Mouse (Mus musculus) kidney, embryonic 16.5 days (tissue): ENCODE measurements around the gene Rpl11. TPM values are rescaled to one million over a fixed set of nuclear protein-coding genes. Genes with fewer than 3 reads are reported as not detected.

Source experiments
- ATAC-seq: fragments of 200-750 bp; cut with Nextera tagmentation; 2 replicates; pipeline ENCODE4 v1.8.0; 2017; ENCODE audit warnings: moderate TSS enrichment; ENCODE audit not compliant: low FRiP score, low TSS enrichment
- H3K27ac ChIP-seq: fragments of 300-500 bp; sonication (generic); 2 replicates; pipeline ENCODE4 v1.5.1; 2014; ENCODE audit warnings: low read length
- H3K27me3 ChIP-seq: fragments of 300-500 bp; sonication (generic); 2 replicates; pipeline ENCODE4 v1.6.1; 2014; ENCODE audit warnings: low read length, control low read depth, mixed read lengths; ENCODE audit not compliant: insufficient read depth
- H3K36me3 ChIP-seq: fragments of 300-500 bp; sonication (generic); 2 replicates; pipeline ENCODE4 v1.6.1; 2014; ENCODE audit warnings: low read length, control low read depth, mixed read lengths; ENCODE audit not compliant: insufficient read depth
- H3K4me1 ChIP-seq: fragments of 300-500 bp; sonication (generic); 2 replicates; pipeline ENCODE4 v1.6.1; 2014; ENCODE audit warnings: low read length, control low read depth, mixed read lengths; ENCODE audit not compliant: insufficient read depth
- H3K4me2 ChIP-seq: fragments of 300-500 bp; sonication (generic); replicated peaks from 2 replicates; pipeline ENCODE4 v1.6.1; 2014; ENCODE audit warnings: low read depth, low read length
- H3K4me3 ChIP-seq: fragments of 300-500 bp; sonication (generic); 2 replicates; pipeline ENCODE4 v1.5.1; 2014; ENCODE audit warnings: mild to moderate bottlenecking, low read length
- H3K9ac ChIP-seq: fragments of 300-500 bp; sonication (generic); replicated peaks from 2 replicates; pipeline ENCODE4 v1.6.1; 2014; ENCODE audit warnings: low read length
- H3K9me3 ChIP-seq: fragments of 300-500 bp; sonication (generic); 2 replicates; pipeline ENCODE4 v1.6.1; 2016; ENCODE audit warnings: low read length, control low read depth
- WGBS: fragments of 180-500 bp; shearing (Covaris S2); extraction: QIAGEN DNeasy Blood & Tissue Kit; methylation state at CpG from one replicate; pipeline ENCODE4 v1.1.7; 2014; 5-methylcytosine and 5-hydroxymethylcytosine counted together
- polyA plus RNA-seq: library from polyadenylated mRNA; unstranded; fragments of >200 nt; fragmentation: Nextera tagmentation; extraction: Ambion mirVana; gene quantifications from 2 replicates; pipeline ENCODE4 v1.2.1, GENCODE M21; 2015

Gene Rpl11
- polyA plus RNA-seq, 1 experiment from 2014 or later = 438 TPM

DNA sequence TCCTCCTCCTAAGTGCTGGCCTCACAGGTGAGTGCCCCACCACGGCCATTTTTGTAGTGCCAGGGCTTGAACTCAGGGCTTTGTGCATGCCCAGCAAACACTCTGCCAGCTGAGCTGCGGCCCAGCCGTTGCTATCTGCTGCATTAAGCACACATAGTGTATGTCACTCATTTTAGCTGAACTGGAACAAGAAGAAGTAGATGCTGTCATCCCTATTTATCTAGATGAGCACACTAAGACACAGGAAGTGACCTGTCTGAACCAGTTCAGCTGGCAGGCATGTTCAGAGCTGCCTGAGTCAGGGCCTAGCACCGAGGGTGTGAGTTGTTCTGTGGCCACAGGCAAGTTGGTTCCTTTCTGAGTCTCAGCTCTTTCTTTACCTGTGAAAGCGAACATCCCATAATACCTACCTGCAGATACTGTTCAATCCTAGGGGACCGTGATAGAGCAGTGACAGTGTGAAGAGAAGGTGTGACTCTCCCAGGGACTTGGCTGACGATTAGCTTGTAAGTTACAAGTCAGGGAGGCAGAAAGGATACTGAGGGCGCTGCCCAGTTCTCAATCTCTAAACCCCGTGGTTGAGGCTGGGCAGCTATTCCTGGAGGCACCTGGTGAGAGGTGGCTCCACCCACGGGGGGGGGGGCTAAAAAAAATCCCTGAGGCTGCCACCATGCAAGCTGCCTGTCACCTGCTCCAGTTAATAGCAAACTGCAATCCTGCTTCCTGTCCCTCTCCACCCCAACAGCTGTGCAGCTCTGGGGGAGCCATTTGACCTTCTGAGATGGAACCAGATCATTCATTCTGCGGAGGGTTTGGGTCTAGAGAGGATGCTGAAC is 36.7 kb upstream of the Rpl11 start:
- peaks cover 4% of the 10 kb centered on the region; the same call in 1 of the 2 replicates for H3K9me3 ChIP-seq
- no peak overlapping the region for H3K9ac ChIP-seq
- WGBS = 54% methylated on average over 11 of the region's 11 CpGs
- no peak overlapping the region for H3K4me3 ChIP-seq
- peak overlapping the region; percentile 63 for H3K27ac ChIP-seq
- peaks cover 16% of the 10 kb centered on the region for H3K4me1 ChIP-seq
- no peaks in the 10 kb centered on the region for H3K27me3 ChIP-seq
- peak; percentile 37; the same call in 1 of the 2 replicates for ATAC-seq
- no peaks in the 10 kb centered on the region for H3K36me3 ChIP-seq
- H3K4me2 ChIP-seq = no peak overlapping the region

DNA sequence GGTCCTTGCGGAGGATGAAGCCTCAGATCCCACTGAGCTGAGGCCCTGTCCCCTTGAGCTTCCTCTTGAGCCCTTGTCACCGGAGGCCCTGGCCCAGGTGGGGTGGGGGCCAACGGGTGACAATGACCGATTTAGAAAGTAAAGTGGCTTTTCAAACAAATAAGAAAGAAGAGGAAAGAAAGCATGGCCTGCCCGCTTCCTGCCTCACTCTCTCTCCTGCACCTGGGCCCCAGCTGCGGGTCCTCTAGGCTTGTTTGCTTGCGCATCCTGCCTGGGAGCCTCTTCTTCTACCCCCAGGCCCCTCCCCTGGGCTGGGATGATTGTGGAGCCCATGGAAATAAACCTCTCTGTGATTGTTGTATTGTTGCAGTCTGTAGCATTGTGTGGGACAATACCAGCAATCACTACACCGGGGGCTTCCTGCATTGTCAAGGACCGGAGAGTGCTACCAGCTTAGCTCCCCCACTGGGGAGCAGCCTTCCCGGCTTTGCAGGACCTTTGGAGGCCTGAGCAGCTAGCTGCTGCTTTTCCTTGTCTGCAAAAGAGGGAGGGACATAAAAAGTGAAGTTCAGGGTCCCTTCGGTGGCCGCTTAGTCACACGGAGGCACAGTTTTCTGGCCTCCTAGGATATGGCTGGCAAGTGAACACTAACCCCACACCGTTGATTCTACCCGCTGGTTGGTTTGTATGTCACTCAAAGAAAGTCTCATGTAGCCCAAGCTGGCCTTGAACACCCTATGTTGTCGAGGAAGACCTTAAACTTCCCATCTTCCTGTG is 35.9 kb upstream of the Rpl11 start:
- Histone ChIP-seq H3K4me1 (peaks cover 16% of the 10 kb centered on the region), H3K9ac (peak overlapping the region; percentile 36; the same call in 1 of the 2 replicates), H3K27ac (peak overlapping the region; percentile 63; the same call in 1 of the 2 replicates), H3K4me2 (no peak overlapping the region), H3K36me3 (no peaks in the 10 kb centered on the region), H3K9me3 (peaks cover 4% of the 10 kb centered on the region; the same call in 1 of the 2 replicates), H3K27me3 (no peaks in the 10 kb centered on the region), H3K4me3 (no peak overlapping the region)
- peak; percentile 31; the same call in 1 of the 2 replicates for ATAC-seq
- 56% methylated on average over 16 of the region's 16 CpGs for WGBS

DNA sequence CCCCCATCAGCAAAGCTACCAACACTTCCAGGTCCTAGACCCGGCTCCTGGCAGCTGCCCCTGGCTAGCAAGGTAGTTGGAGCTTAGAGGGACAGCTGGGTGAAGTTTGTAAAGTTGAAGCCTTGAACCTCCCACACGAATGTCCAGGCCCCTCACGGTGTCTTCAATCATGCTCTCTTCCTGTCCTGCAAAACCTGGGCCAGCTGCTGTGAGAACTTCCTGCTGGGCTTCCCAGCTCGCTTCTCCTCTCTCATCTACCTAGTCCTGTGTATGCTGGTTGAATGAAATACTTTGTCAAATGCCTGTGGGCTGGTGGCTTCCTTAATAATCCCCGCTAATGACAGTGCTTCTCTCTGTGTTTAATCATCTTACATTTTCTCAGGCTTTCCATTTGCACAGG is 35.1 kb upstream of the Rpl11 start:
- Histone ChIP-seq H3K9me3 (peaks cover 4% of the 10 kb centered on the region; the same call in 1 of the 2 replicates), H3K36me3 (no peaks in the 10 kb centered on the region), H3K4me3 (no peak overlapping the region), H3K27ac (no peak overlapping the region), H3K27me3 (no peaks in the 10 kb centered on the region), H3K4me2 (no peak overlapping the region), H3K9ac (no peak overlapping the region), H3K4me1 (peaks cover 20% of the 10 kb centered on the region)
- WGBS = 57% methylated on average over 5 of the region's 5 CpGs
- ATAC-seq = no peak

DNA sequence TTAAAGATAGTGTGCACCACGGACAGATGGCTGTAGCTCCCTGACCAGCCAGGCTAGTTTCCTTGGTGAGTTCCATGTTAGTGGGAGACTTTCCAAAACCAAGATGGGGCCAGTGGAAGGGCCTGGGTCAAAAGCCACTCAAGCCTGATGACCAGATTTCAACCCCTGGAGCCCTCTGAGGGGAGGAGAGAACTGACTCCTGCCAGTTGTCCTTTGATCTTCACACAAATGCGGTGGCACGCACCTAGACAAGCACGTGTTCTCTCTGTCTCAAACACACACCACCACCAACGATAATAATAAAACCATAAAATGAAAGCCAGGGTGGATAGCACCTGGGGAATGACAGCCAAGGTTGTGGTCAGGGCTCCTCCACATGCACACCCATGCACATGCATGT is 34.0 kb upstream of the Rpl11 start:
- H3K4me1 ChIP-seq = peaks cover 27% of the 10 kb centered on the region
- H3K4me3 ChIP-seq = no peak overlapping the region
- H3K4me2 ChIP-seq = no peak overlapping the region
- H3K36me3 ChIP-seq = no peaks in the 10 kb centered on the region
- no peak overlapping the region for H3K27ac ChIP-seq
- H3K9ac ChIP-seq = no peak overlapping the region
- peaks cover 4% of the 10 kb centered on the region; the same call in 1 of the 2 replicates for H3K9me3 ChIP-seq
- peaks cover under 1% of the 10 kb centered on the region; the same call in 1 of the 2 replicates for H3K27me3 ChIP-seq
- ATAC-seq = no peak
- 78% methylated on average over 5 of the region's 5 CpGs for WGBS

DNA sequence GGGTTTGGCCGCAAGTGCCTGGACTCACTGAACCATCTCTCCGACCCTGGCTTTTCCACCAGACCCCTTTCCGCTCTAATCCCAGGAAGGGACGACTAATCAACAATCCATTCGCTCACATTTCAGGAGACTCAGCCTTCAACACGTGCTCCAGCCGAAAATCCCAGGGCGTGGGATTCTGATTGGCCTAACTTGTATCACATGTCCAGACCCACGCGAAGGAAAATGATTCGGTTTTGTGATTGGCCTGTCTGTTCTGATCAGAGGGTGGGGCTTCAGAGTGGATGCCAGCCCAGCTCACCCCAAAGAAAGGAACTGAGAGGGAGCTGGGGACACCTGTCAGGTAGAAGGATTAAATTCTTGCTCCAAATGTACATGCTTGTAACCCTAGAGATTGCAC is 31.6 kb upstream of the Rpl11 start:
- Histone ChIP-seq H3K4me1 (peaks cover 35% of the 10 kb centered on the region), H3K9ac (no peak overlapping the region), H3K36me3 (no peaks in the 10 kb centered on the region), H3K4me3 (no peak overlapping the region), H3K27ac (no peak overlapping the region), H3K9me3 (no peaks in the 10 kb centered on the region), H3K4me2 (no peak overlapping the region), H3K27me3 (peaks cover 20% of the 10 kb centered on the region)
- no peak for ATAC-seq
- 90% methylated on average over 11 of the region's 11 CpGs for WGBS

DNA sequence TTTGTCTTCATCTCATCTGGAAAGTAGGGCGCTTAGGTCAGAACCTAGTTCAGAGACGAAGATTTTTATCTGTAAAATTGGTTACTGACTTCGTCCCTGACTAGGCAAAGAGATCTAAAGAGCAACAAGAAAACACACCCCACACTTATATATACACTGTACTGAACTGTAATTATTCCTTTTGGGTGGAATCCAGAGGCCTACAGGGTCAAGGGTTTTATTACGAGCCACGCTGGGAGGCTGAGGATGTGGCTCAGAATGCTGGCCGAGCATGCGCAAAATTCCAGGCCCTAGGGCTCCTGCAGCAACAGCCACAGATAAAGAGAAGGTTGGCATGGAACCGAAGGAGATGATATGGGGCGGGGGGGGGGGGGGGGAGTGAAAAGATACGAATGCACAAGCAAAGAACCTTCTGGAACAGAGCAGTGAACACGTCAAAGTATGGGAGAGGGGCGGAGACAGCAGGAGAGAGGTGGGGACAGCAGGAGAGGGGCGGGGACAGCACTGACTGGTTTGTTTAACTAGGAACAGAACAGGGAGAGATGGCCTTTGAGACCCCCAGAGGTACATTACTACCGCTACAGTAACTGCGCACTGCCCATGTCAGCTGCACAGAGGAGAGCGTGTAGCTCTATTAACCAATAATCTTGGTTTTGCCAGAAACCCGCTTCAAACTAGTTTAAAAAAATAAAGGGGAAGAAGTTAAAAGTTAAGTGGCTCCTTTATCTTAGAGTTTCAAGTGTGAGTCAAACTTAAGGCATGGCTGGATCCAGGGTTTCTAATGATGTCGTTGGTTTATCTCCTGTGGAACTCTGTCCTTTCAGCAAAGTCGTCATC is 30.3 kb upstream of the Rpl11 start:
- Histone ChIP-seq H3K4me1 (peaks cover 24% of the 10 kb centered on the region), H3K27ac (no peak overlapping the region), H3K9ac (no peak overlapping the region), H3K4me2 (no peak overlapping the region), H3K27me3 (peaks cover 20% of the 10 kb centered on the region), H3K9me3 (no peaks in the 10 kb centered on the region), H3K36me3 (no peaks in the 10 kb centered on the region), H3K4me3 (no peak overlapping the region)
- 64% methylated on average over 17 of the region's 19 CpGs for WGBS
- ATAC-seq = no peak

DNA sequence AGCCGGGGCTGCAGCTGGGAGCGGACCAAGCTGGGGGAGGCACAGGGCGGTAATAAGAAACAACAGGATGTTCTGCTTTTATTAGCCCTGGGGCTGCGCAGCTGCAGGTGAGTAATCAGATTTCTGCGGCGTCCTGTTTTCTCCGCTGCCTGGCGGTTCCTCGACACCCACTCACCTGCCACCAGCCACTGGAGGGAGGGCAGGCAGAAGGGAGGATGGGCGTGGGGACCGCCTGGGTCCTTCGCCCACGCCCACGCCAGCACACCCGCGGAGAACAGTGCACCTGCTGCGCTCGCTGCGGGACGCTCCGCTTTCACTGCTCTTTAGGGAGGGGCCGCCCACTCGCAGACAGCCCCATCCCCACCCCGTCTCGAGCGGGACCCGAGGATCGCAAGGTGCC is 28.5 kb upstream of the Rpl11 start:
- under 1% methylated on average over 28 of the region's 28 CpGs for WGBS

DNA sequence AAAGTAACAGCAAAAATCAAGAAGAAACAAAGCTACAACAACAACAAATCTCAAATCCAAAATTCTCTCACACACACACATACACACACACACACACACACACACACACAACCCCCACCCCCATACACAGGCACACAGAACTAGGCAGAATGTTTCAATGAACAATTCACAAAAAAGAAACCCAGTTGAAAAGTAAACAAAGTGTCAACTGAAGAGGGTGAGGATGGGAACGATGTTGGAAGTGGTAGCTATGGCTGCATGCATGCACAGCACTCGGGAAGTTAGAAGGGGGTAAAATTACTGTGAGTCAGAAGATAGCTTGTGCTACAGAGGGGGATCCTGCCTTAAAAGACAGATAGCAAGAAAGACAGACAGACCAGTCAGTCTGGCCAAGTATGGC is 25.4 kb upstream of the Rpl11 start:
- no peak overlapping the region for H3K27ac ChIP-seq
- no peak for ATAC-seq
- WGBS = 48% methylated on average over 2 of the region's 2 CpGs

More for the DNA sequence above, 28.5 kb upstream of the Rpl11 start:
- peaks cover 20% of the 10 kb centered on the region for H3K27me3 ChIP-seq
- H3K4me3 ChIP-seq = peak overlapping the region; percentile 35
- peak overlapping the region; percentile 55 for H3K9ac ChIP-seq
- H3K4me2 ChIP-seq = peak overlapping the region; percentile 59
- H3K36me3 ChIP-seq = no peaks in the 10 kb centered on the region
- no peak overlapping the region for H3K27ac ChIP-seq
- peak; percentile 34; the same call in 1 of the 2 replicates for ATAC-seq
- peaks cover 21% of the 10 kb centered on the region for H3K4me1 ChIP-seq
- no peaks in the 10 kb centered on the region for H3K9me3 ChIP-seq

DNA sequence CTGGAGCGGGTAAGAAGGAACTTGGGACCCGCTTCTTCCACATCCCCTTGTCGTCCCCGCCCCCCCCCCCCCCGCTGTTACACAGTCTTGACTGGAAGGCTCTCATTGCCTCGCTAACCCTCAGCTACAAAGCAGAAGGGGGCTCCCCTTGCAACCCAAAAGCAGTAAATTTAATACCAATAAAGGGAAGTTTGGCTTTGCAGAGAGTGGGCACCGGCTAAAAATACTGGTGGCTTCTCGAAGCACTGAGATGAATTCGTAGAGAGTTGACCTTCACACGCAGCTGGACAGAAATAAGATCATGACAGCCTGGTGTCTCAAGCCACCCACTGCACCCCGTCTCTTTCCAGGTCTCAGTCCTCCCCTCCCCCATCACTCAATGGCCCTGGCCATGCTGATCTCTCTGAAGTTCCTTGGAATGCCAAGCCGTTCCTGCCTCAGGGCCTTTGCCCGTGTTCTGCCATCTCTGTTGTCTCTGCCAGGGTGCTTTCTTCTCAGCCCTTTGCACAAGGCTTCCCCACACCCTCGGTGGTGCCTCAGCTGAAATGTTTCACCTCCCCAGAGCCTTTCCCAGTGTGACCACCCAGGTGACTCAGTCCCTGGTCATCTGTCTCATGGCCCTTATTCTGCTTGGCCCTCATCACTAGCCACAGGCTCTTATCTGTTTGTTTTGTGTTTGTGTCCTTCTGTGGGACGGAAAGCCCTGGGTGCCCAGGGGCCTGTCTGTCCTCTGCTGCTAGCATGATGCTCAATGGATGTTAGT is 23.7 kb upstream of the Rpl11 start:
- Histone ChIP-seq H3K9ac (no peak overlapping the region), H3K4me3 (no peak overlapping the region), H3K9me3 (no peaks in the 10 kb centered on the region), H3K36me3 (no peaks in the 10 kb centered on the region), H3K27ac (no peak overlapping the region), H3K4me2 (no peak overlapping the region), H3K27me3 (peaks cover 17% of the 10 kb centered on the region), H3K4me1 (peaks cover 8% of the 10 kb centered on the region)
- 58% methylated on average over 13 of the region's 15 CpGs for WGBS
- ATAC-seq = no peak

More for the DNA sequence above, 25.4 kb upstream of the Rpl11 start:
- H3K4me2 ChIP-seq = no peak overlapping the region
- H3K4me1 ChIP-seq = peaks cover 20% of the 10 kb centered on the region
- no peak overlapping the region for H3K9ac ChIP-seq
- H3K4me3 ChIP-seq = no peak overlapping the region
- H3K36me3 ChIP-seq = no peaks in the 10 kb centered on the region
- peaks cover 20% of the 10 kb centered on the region for H3K27me3 ChIP-seq
- H3K9me3 ChIP-seq = no peaks in the 10 kb centered on the region
